Mouse (Mus musculus): Measurements from ENCODE around the gene Msi2. TPM values are rescaled to one million over a fixed set of nuclear protein-coding genes. Genes with fewer than 3 reads are reported as not detected.

Msi2 gene
- polyA plus RNA-seq, 1 experiment = 78.5 TPM

GRCm38 (mm10) chr11:88441871-88442740, 276.2 kb downstream of the Msi2 start:
- H3K4me1 ChIP-seq (ENCODE audit: control insufficient read depth, insufficient read depth, low read length) = peaks cover 54% of the 10 kb centered on the region
- WGBS = 86% methylated on average over 12 of the region's 12 CpGs

DNA sequence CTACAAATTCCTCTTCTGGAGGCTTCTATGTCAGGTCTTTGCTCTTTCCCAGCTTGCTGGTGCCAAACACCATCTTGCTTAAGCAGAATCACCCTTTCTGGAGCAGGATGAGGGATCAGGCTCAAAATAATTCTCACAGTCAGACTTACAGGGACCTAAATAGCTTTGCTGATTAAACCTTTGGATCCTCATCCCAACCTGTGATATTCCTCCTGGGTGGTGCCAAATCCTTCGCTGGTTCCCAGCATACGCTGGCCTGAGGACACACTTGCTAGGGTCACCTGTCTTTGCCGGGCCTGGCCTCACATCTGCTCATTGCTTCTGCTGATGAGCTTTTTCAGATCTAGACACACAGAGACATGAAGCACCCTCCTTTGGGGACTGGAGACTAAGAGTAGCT, 279.7 kb downstream of the Msi2 start:
- Histone ChIP-seq H3K4me1 (ENCODE audit: control insufficient read depth, insufficient read depth, low read length) (peaks cover 44% of the 10 kb centered on the region), H3K27ac (ENCODE audit: insufficient read depth, low read depth, low read length) (peak overlapping the region; percentile 78), H3K4me3 (ENCODE audit: insufficient read depth, low read depth, low read length) (no peak overlapping the region)
- TF ChIP-seq POLR2A (IDR thresholded peaks at IDR 0.05; ENCODE audit: insufficient read depth, low read depth, low read length) (no peak), CTCF (IDR thresholded peaks at IDR 0.05; ENCODE audit: insufficient read depth, low read depth, low read length) (no peak)
- WGBS = 75% methylated on average over 3 of the region's 3 CpGs

More at GRCm38 (mm10) chr11:88441871-88442740, 276.2 kb downstream of the Msi2 start:
- TF ChIP-seq POLR2A (IDR thresholded peaks at IDR 0.05; ENCODE audit: insufficient read depth, low read depth, low read length) (no peak), CTCF (IDR thresholded peaks at IDR 0.05; ENCODE audit: insufficient read depth, low read depth, low read length) (no peak)
- Histone ChIP-seq H3K4me3 (ENCODE audit: insufficient read depth, low read depth, low read length) (no peak overlapping the region), H3K27ac (ENCODE audit: insufficient read depth, low read depth, low read length) (peak overlapping the region; percentile 12; the same call in 1 of the 2 replicates)

DNA sequence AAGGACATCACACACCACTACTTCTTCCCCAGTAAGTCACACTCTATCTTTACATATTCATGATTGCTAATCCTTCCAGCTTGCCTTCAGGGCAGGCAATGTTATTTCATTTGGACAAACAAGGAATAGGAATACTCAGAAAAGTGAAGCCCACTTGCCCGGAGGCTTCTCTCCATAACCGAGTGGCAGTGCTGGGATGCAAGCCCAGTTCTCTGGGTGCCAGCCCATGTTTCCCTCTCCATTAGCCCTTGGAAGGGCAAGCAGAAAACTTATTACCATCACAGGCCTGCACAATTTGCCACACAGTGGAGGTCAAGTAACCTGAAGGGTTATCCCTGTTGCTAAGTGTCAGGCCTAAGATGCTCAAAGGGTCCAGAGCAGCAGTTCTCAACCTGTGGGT, 281.7 kb downstream of the Msi2 start:
- Histone ChIP-seq H3K4me3 (ENCODE audit: insufficient read depth, low read depth, low read length) (no peak overlapping the region), H3K27ac (ENCODE audit: insufficient read depth, low read depth, low read length) (no peak overlapping the region), H3K4me1 (ENCODE audit: control insufficient read depth, insufficient read depth, low read length) (peaks cover 31% of the 10 kb centered on the region)
- TF ChIP-seq POLR2A (IDR thresholded peaks at IDR 0.05; ENCODE audit: insufficient read depth, low read depth, low read length) = no peak
- no peak for TF ChIP-seq CTCF (IDR thresholded peaks at IDR 0.05; ENCODE audit: insufficient read depth, low read depth, low read length)
- 67% methylated on average over 2 of the region's 2 CpGs for WGBS

DNA sequence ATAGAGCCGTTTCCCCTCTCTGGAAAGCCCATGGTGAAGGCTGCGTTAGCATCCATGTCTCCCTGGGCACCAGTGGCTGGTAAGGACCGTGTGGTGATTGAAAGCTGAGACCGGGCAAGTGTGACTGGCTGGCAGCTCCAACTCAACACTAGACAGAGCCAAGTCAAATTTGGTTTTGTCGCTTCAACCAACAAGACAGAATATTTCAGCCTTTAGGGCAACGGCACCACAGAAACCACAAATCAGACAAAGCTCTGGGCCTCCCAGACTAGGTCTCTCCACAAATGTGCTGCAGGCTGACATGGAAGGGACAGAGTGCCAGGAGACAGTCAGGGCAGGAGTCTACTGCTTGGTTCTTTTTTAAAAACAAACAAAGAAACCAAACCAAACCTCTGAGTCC, 282.8 kb downstream of the Msi2 start:
- TF ChIP-seq POLR2A (IDR thresholded peaks at IDR 0.05; ENCODE audit: insufficient read depth, low read depth, low read length) = no peak
- no peak for TF ChIP-seq CTCF (IDR thresholded peaks at IDR 0.05; ENCODE audit: insufficient read depth, low read depth, low read length)
- WGBS = 84% methylated on average over 6 of the region's 6 CpGs
- Histone ChIP-seq H3K4me1 (ENCODE audit: control insufficient read depth, insufficient read depth, low read length) (peaks cover 33% of the 10 kb centered on the region), H3K4me3 (ENCODE audit: insufficient read depth, low read depth, low read length) (no peak overlapping the region), H3K27ac (ENCODE audit: insufficient read depth, low read depth, low read length) (peak overlapping the region; percentile 32; the same call in 1 of the 2 replicates)

DNA sequence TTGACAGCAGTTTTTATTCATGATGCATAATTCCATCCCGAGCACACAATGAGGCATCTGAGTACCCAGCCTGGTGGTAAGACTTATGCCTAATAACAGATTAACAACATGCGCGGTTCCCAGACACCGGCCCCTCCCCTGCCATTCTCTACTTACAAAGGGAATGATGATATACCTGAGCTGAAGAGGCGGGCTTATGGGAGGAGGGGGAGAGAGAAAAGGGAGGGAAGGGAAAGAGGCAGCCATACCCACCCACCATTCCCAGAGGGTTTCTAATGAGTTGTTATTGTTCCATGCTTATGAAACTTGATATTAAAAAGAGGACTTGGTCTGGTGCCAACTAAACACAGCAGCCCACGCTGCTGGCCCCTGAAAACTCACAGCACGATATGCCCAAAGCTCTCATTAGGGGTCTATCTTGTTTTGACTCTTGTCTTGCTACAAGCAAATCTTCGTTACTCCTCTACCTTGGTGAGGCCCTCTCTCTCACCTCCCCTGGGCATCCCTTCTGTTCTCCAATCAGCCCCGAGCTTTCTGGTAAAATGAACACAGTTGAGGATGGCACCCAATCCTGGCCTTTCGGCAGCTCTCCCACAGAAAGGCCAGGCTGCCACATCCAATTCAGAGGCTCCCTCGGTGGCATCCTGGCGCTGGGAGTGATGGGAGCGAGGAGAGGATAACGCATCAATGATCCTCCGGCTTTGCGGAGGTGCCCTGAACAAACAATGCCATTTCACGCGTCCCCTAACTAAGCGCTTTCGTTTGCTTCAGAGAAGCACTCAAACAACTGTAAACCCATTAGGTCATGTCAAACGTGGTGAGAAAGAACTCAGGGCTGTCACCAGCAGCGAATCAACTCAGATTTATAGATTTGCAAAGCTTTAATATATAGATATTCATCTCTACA, 286.7 kb downstream of the Msi2 start:
- Histone ChIP-seq H3K4me1 (ENCODE audit: control insufficient read depth, insufficient read depth, low read length) (peaks cover 11% of the 10 kb centered on the region), H3K4me3 (ENCODE audit: insufficient read depth, low read depth, low read length) (no peak overlapping the region), H3K27ac (ENCODE audit: insufficient read depth, low read depth, low read length) (no peak overlapping the region)
- 59% methylated on average over 22 of the region's 22 CpGs for WGBS
- no peak for TF ChIP-seq POLR2A (IDR thresholded peaks at IDR 0.05; ENCODE audit: insufficient read depth, low read depth, low read length)
- no peak for TF ChIP-seq CTCF (IDR thresholded peaks at IDR 0.05; ENCODE audit: insufficient read depth, low read depth, low read length)

GRCm38 (mm10) chr11:88430292-88430691, 288.0 kb downstream of the Msi2 start:
- H3K27ac ChIP-seq (ENCODE audit: insufficient read depth, low read depth, low read length) = no peak overlapping the region
- 90% methylated on average over 8 of the region's 8 CpGs for WGBS
- TF ChIP-seq CTCF (IDR thresholded peaks at IDR 0.05; ENCODE audit: insufficient read depth, low read depth, low read length) (no peak), POLR2A (IDR thresholded peaks at IDR 0.05; ENCODE audit: insufficient read depth, low read depth, low read length) (no peak)
- no peak overlapping the region for H3K4me3 ChIP-seq (ENCODE audit: insufficient read depth, low read depth, low read length)
- peaks cover 17% of the 10 kb centered on the region for H3K4me1 ChIP-seq (ENCODE audit: control insufficient read depth, insufficient read depth, low read length)

DNA sequence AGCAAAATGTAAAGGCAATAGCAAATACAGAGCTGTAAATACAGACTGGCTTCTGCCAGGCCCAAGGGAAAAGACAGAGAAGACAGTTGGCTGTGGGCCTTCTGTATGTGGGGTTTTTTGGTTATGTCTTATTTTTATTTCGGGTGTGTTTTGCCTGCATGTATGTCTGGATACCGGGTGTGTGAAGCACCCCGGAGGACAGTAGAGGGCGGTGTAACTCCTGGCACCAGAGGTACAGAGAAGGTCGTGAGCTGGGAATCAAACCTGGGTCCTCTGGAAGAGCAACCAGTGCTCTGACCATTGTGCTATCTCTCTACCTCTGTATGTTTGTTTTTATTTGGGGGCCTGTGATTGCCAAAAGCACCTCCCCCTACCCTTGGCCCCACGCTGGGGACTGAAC, 288.6 kb downstream of the Msi2 start:
- TF ChIP-seq CTCF (IDR thresholded peaks at IDR 0.05; ENCODE audit: insufficient read depth, low read depth, low read length) (no peak), POLR2A (IDR thresholded peaks at IDR 0.05; ENCODE audit: insufficient read depth, low read depth, low read length) (no peak)
- Histone ChIP-seq H3K4me3 (ENCODE audit: insufficient read depth, low read depth, low read length) (no peak overlapping the region), H3K4me1 (ENCODE audit: control insufficient read depth, insufficient read depth, low read length) (peaks cover 15% of the 10 kb centered on the region), H3K27ac (ENCODE audit: insufficient read depth, low read depth, low read length) (0 out of 2 replicates have a peak overlapping the region, but pooled peaks have one; percentile 1)
- 95% methylated on average over 6 of the region's 6 CpGs for WGBS

GRCm38 (mm10) chr11:88425631-88426101, 292.6 kb downstream of the Msi2 start:
- H3K27ac ChIP-seq (ENCODE audit: insufficient read depth, low read depth, low read length) = no peak overlapping the region; the same call in 1 of the 2 replicates
- WGBS = 52% methylated on average over 9 of the region's 9 CpGs
- no peak overlapping the region for H3K4me3 ChIP-seq (ENCODE audit: insufficient read depth, low read depth, low read length)
- peaks cover 26% of the 10 kb centered on the region for H3K4me1 ChIP-seq (ENCODE audit: control insufficient read depth, insufficient read depth, low read length)
- TF ChIP-seq POLR2A (IDR thresholded peaks at IDR 0.05; ENCODE audit: insufficient read depth, low read depth, low read length) = no peak
- no peak for TF ChIP-seq CTCF (IDR thresholded peaks at IDR 0.05; ENCODE audit: insufficient read depth, low read depth, low read length)

Data from olfactory bulb, adult 2 months (tissue).